Mouse (Mus musculus) cerebellum, adult 8-10 months (tissue): ENCODE measurements around the gene Psg16.

Experiments used
- DNase-seq: peaks from one replicate; pipeline ENCODE4 v3.0.0; 2022

The Psg16 gene

DNA sequence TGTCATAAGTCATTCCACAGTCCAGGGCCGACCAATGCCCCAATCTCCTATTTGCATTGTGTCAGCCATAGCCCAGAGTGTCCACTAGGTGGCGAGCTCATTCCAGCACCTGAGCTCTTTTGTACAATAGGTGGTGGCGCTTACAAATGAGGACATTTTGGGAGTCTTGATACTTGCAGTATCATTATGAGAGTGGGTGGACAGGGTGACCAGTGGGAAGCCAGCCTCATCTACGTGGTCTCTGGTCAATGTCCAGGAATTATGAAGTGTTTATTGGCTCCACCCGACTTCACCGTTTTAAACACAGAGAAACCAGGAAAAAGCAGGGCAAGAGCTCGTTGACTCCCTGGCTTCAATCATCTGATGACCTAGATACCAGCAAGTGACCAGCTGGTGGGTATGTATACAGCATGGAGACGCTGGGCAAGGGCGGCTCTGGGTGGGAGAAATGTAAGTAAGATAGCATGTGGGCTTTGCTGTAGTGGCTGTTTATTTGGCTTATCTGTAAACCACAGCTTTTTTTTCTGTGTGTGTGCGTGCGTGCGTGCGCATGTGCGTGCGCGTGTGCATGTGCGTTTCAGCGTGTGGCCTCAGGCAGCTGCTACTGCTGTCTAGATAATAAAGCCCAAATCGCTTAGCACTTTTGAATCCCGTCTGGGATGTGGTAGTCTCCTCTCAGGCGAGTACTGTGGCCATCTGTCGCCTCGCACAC, at the start of gene Psg16:
Psg16 (plus strand) TSS at position 137 of the 712 bp plus-strand sequence.
- DNase-seq = peak; percentile 89

DNA sequence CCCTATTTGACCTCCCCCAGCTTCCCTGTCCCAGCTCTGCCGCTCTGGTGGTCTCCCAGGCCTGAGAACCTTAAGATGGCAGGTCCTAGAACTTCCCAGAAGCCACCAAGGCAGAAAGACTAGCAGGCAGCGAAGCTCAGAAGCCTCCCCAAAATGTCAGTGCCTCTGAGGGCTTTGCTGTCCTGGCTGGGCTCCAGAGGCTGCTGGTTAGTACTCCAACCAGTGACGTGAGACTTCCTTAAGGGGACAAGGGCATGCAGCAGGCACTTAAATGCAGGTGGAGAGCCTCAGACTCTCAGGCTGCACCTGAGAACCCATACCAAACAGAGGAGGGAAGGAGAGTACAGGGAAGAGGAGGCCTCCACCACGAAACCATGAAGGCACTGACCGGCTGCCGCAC, 49.7 kb upstream of the Psg16 start:
- DNase-seq = peak; percentile 39

- DNase-seq = no peak
These were observed 48.9 kb upstream of the Psg16 start for GRCm38 (mm10) chr7:17024814-17025504.

DNA sequence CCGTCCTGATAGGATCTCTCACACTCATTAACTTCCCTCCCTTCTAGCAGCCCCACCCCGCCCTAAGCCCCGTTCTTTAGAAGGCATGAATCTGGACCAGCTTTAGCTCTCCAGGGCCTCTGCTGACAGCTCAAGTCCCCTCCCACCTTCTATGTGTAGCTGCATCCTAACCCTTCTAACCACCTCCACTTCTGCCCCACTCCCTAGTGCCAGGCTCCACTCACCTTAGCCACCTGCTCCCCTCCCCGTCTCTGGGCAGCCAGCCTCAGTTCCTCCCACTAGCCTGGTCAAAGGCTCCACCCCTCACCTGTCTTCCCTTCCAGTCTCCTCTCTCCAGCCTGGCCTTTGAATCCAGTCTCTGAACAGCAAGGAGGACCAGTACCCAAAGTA, 48.3 kb upstream of the Psg16 start:
- DNase-seq = no peak

GRCm38 (mm10) chr7:17025896-17026622, 47.8 kb upstream of the Psg16 start:
- DNase-seq = peak; percentile 33

DNA sequence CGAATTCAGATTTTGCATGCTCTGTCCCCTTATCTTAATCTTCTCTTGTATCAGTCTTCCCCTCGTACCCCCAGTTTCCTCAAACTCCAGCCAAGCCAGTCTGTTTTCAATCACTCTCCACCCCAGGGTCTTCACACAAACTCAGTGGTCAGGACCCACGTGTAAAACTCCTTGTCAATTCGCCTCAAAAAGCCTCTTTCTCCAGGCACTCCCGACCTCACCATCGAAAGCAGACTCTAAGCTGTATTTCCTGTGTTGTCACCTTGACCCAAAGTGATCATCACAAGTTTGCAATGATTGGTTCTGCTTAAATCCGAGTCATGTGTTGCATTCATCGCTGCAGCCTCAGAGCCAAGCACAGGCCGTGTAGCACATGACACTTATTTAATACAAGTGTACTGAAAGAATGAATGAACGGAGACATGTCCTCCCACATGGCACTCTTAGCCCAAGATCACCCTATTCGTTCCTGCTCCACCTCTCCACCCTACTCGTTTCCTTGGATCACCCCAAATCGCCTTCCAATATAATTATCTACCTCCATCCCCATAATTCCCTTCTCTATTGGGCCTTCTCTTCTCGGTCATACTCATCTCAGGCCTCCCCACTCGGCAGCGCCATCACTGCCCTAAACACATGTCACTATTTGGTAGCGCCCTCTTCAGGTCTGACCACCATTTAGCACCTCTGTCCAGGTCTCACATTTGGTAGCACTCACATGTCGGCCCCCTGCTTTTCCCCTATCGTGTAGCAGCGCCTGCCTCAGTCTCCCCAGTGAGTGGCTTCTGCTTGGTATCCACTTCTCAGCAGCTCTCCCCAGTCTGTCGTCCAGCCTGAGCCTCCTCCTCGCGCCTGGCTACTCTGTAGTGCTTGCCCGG, 46.9 kb upstream of the Psg16 start:
- DNase-seq = peak; percentile 76

- peak; percentile 86 for DNase-seq
These were observed 46.1 kb upstream of the Psg16 start, which contains the start of gene Ppp5c for GRCm38 (mm10) chr7:17027588-17028343. Gene Ppp5c (minus strand): TSS chr7:17027924.

GRCm38 (mm10) chr7:17028923-17029322, 44.9 kb upstream of the Psg16 start:
- DNase-seq = no peak

DNA sequence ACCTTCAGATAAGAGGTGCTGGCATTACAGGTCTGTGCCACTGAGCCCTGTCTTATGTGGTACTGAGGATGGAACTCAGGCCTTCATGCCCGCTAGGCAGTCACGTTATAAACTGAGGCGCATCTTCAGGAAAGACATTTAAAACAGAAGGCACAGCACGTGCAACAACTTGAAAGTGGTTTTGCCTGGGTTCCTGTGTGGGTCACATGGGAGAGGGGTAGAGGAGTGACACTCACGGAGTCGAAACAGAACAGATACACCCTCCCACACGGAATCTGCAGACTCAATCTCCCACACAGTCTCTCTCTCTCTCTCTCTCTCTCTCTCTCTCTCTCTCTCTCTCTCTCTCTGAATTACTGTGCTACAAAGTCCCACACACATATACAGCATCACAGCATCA, 43.6 kb upstream of the Psg16 start:
- no peak for DNase-seq

DNA sequence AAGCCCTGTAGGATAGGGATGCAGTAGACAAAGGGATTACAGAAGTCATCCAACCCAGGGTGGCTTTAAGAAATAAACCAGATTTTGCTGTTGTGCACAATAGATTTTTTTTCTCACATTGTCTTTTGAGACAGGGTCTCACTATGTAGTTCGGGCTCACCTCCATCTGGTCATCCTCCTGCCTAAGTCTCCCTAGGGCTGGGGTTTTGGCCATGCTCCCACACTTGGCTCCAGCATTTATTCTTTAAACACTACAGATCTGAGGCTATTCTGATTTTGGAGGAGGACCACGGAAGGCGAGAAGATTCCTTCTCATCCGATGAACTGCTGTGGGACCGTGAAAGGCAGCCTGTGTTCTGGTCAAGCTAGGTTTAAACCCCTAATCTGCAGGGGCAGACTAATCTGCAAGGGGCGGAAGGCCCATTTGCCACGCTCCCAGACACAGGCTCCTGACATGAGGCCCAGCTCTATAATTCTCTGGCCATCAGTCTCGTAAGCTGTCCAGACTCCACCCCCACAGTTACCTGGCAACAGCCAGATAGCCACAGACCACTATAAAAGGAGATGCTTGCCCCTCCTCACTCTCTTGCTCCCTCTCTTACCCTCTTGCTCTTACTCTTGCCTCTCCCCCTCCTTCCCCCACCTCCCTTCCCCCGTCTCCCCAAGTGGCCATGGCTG, 35.7 kb upstream of the Psg16 start:
- DNase-seq = no peak

GRCm38 (mm10) chr7:17039373-17039772, 34.5 kb upstream of the Psg16 start:
- DNase-seq = no peak

DNA sequence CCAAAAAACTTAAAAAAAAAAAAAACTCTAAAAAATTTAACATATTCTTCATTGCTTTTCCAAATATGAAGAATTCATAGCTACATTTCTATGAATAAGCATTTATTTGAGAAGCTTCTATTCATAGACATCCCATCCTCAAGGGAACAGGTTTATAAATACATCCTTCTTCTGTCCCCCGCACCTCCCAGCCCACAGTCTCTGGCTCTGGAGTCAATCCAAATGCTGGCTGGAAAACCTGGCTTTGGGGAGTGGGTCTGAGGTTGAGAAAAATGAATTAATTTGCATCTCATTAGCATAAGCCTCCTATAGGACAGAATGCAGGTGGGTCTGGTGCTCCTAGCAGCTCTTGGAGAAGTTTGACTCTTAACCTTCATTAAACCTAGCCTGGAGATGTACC, 28.1 kb upstream of the Psg16 start:
- DNase-seq = no peak

- no peak for DNase-seq
These were observed 26.7 kb upstream of the Psg16 start for GRCm38 (mm10) chr7:17047041-17047682.

DNA sequence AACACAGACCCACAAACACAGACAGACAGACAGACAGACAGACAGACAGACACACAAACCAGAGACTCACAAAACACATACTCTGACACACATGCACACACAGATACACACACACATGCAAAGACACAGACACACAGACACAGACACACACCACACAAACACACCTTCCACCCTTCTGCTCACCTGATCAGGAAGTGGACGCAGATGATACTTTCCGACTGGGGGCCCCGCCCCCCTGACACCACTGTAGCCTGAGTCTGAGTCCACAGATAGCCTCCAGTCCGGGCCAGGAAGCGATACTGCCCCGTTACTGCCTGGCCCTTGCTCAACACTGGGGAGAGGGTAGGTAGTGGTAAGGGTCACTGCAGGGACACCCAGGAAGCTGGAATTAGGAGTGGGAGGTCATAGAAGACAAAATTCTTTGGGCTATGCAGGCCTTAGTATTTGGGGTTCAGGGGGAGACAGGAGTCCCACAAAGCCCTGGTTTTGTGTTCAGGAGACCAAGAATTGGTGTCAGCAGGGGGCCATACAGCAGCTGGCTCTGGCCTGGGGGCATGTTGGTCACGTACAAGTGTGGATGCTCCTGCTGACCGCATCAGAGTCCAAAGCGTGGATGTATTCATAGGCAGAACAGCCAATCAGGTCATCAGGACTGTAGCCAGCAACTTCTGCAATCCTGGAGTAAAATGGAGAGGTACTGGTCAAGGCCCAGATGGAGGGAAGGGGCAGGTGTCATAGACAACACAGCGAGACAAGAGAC, 25.2 kb upstream of the Psg16 start:
- DNase-seq = no peak

DNA sequence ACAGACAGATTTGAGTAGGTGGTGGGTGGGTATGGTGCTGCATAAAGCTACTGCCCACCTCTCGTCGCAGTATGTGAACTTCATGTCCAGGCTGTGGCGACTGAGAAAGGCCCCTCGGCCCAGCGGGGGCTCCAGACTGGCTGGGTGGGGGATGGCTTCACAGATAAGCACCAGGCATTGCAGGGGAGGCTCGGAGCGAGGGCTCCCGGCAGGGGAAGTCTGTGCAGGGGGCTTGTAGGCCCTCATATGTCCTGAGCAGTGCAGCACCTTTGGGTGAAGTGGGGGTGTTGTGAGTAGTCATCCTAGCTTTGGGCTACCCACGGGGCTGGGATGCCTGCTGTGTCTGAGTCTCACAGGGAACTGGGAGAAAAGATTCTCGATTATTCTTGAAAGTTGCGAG, 23.3 kb upstream of the Psg16 start:
- DNase-seq = no peak

- peak; percentile 72 for DNase-seq
These were observed 22.8 kb upstream of the Psg16 start for GRCm38 (mm10) chr7:17050933-17051594.

GRCm38 (mm10) chr7:17054325-17054989, 19.4 kb upstream of the Psg16 start:
- no peak for DNase-seq

GRCm38 (mm10) chr7:17055287-17055946, 18.4 kb upstream of the Psg16 start:
- DNase-seq = no peak
